Mouse (Mus musculus): ENCODE measurements at regions not wholly inside any gene's neighbourhood (a gene's known extent, or its start where the extent isn't known, plus 50 kb on each side); places are given as distances from the start of the nearest gene placed in this dataset.

GRCm38 (mm10) chr7:64047831-64048230 is 105.8 kb upstream of the Trpm1 start:
- DNase-seq (ENCODE audit: low spot score) (no peak), ATAC-seq (replicated peaks; ENCODE audit: insufficient number of reproducible peaks, low FRiP score, low TSS enrichment, low read depth) (no peak)
- no peak overlapping the region for H3K27ac ChIP-seq (replicated peaks; ENCODE audit: low read depth, low read length)
- no peak overlapping the region for H3K4me3 ChIP-seq (ENCODE audit: low read depth, low read length)
- H3K36me3 ChIP-seq (replicated peaks; ENCODE audit: control insufficient read depth, insufficient read depth, low read depth, low read length): no peaks in the 10 kb centered on the region
- H3K9me3 ChIP-seq (replicated peaks; ENCODE audit: control insufficient read depth, low read length): no peaks in the 10 kb centered on the region
- H3K9ac ChIP-seq (replicated peaks; ENCODE audit: low read length): peak overlapping the region; percentile 78; the same call in 1 of the 2 replicates
- WGBS: 85% methylated on average over 4 of the region's 4 CpGs
- H3K4me1 ChIP-seq (ENCODE audit: control insufficient read depth, insufficient read depth, low read length): no peaks in the 10 kb centered on the region
- no peak overlapping the region for H3K4me2 ChIP-seq (ENCODE audit: low read depth, low read length)
- no peaks in the 10 kb centered on the region for H3K27me3 ChIP-seq (ENCODE audit: control insufficient read depth, insufficient read depth, low read length)

DNA sequence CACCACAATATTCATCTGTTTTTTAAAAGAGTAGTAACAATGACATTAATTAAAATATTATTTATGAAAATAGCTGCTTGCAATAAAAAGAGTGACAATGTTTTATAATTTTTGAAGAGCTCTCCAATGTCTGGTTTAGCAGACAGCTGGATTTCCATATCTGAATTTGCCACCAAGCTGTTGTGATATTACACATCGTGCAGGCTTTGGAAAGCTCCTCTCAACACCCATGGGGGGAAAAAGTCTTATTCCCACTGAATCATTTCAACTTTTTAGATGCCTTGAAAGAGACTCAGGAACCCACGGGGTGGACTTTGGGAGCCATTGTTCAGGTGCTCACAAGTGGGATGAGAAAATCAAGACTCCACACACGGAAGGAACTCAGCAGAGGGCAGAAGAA is 106.6 kb upstream of the Klf13 start:
- Histone ChIP-seq H3K4me2 (ENCODE audit: low read depth, low read length) (no peak overlapping the region), H3K27ac (replicated peaks; ENCODE audit: low read depth, low read length) (no peak overlapping the region), H3K27me3 (ENCODE audit: control insufficient read depth, insufficient read depth, low read length) (no peaks in the 10 kb centered on the region), H3K9me3 (replicated peaks; ENCODE audit: control insufficient read depth, low read length) (peaks cover 3% of the 10 kb centered on the region), H3K9ac (replicated peaks; ENCODE audit: low read length) (no peak overlapping the region), H3K4me1 (ENCODE audit: control insufficient read depth, insufficient read depth, low read length) (no peaks in the 10 kb centered on the region), H3K4me3 (ENCODE audit: low read depth, low read length) (no peak overlapping the region), H3K36me3 (replicated peaks; ENCODE audit: control insufficient read depth, insufficient read depth, low read depth, low read length) (no peaks in the 10 kb centered on the region)
- ATAC-seq (replicated peaks; ENCODE audit: insufficient number of reproducible peaks, low FRiP score, low TSS enrichment, low read depth): no peak
- 87% methylated on average over 3 of the region's 3 CpGs for WGBS
- no peak for DNase-seq (ENCODE audit: low spot score)

DNA sequence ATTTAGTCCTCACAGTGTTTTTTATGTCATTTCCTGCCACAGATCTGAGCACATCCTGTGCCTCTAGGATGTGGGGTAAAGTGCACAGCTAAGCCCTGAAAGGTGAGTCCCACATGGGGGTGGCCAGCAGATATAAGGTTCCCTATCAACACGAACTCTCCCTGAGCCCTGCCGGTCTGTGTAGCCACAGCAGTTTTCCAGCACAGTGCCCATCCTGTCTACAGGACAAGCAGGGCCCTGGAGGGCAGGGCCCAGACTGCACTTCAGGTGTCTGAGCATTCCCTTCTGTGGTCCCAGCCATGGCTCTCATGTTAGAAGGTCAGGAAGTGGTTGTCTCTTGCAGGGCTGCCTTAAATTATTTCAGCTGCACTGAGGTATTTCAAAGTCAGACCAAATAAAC is 104.3 kb upstream of the Klf13 start:
- H3K4me3 ChIP-seq (ENCODE audit: low read depth, low read length): no peak overlapping the region
- H3K9ac ChIP-seq (replicated peaks; ENCODE audit: low read length): no peak overlapping the region
- 38% methylated on average over 2 of the region's 2 CpGs for WGBS
- ATAC-seq (replicated peaks; ENCODE audit: insufficient number of reproducible peaks, low FRiP score, low TSS enrichment, low read depth) (no peak), DNase-seq (ENCODE audit: low spot score) (no peak)
- H3K9me3 ChIP-seq (replicated peaks; ENCODE audit: control insufficient read depth, low read length): peaks cover 3% of the 10 kb centered on the region
- H3K27ac ChIP-seq (replicated peaks; ENCODE audit: low read depth, low read length): no peak overlapping the region
- no peak overlapping the region for H3K4me2 ChIP-seq (ENCODE audit: low read depth, low read length)
- no peaks in the 10 kb centered on the region for H3K27me3 ChIP-seq (ENCODE audit: control insufficient read depth, insufficient read depth, low read length)
- H3K4me1 ChIP-seq (ENCODE audit: control insufficient read depth, insufficient read depth, low read length): no peaks in the 10 kb centered on the region
- H3K36me3 ChIP-seq (replicated peaks; ENCODE audit: control insufficient read depth, insufficient read depth, low read depth, low read length): no peaks in the 10 kb centered on the region

GRCm38 (mm10) chr7:64041303-64041702 is 102.6 kb upstream of the Klf13 start:
- no peak overlapping the region for H3K27ac ChIP-seq (replicated peaks; ENCODE audit: low read depth, low read length)
- ATAC-seq (replicated peaks; ENCODE audit: insufficient number of reproducible peaks, low FRiP score, low TSS enrichment, low read depth): no peak
- H3K4me2 ChIP-seq (ENCODE audit: low read depth, low read length): no peak overlapping the region
- no peak overlapping the region for H3K9ac ChIP-seq (replicated peaks; ENCODE audit: low read length)
- no peaks in the 10 kb centered on the region for H3K27me3 ChIP-seq (ENCODE audit: control insufficient read depth, insufficient read depth, low read length)
- no peak for DNase-seq (ENCODE audit: low spot score)
- H3K9me3 ChIP-seq (replicated peaks; ENCODE audit: control insufficient read depth, low read length): peaks cover 3% of the 10 kb centered on the region
- WGBS: 95% methylated on average over 7 of the region's 7 CpGs
- no peaks in the 10 kb centered on the region for H3K36me3 ChIP-seq (replicated peaks; ENCODE audit: control insufficient read depth, insufficient read depth, low read depth, low read length)
- no peaks in the 10 kb centered on the region for H3K4me1 ChIP-seq (ENCODE audit: control insufficient read depth, insufficient read depth, low read length)
- no peak overlapping the region for H3K4me3 ChIP-seq (ENCODE audit: low read depth, low read length)

DNA sequence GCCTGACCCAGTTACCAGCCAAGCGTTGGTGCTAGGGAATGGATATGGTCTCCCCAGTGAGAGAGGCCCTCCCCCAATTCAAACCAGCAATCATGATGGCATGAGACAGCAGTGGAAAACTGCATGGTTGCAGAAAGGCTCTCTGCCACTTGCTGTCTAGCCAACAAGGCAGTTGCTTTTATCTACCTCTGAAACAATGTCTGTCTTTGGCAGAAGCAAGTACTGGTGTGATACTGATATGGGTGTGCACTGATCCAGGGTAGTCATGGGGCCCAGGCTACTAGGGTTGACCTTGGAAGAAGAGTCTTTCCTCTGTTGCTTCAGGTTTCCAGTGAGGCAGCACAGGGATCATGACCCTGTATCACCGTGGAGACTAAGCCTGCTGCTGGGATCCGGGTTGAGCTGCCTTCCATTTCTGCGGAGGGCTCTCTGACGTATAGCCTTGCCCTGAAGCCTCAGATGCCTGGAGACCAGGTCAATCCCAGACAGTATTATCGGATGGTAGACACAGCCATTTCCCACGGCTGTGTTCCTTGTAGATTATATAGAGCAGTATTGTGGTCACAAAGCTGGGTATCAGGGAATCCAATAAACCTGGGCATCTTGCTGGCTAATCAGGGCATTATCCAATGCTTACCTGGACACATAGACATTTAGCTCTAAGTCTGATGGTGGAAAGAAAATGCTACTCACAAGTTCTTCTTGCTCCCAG is 101.5 kb upstream of the Klf13 start:
- DNase-seq (ENCODE audit: low spot score) (no peak), ATAC-seq (replicated peaks; ENCODE audit: insufficient number of reproducible peaks, low FRiP score, low TSS enrichment, low read depth) (no peak)
- peaks cover 3% of the 10 kb centered on the region for H3K9me3 ChIP-seq (replicated peaks; ENCODE audit: control insufficient read depth, low read length)
- H3K4me3 ChIP-seq (ENCODE audit: low read depth, low read length): no peak overlapping the region
- no peaks in the 10 kb centered on the region for H3K4me1 ChIP-seq (ENCODE audit: control insufficient read depth, insufficient read depth, low read length)
- H3K27me3 ChIP-seq (ENCODE audit: control insufficient read depth, insufficient read depth, low read length): no peaks in the 10 kb centered on the region
- no peaks in the 10 kb centered on the region for H3K36me3 ChIP-seq (replicated peaks; ENCODE audit: control insufficient read depth, insufficient read depth, low read depth, low read length)
- H3K4me2 ChIP-seq (ENCODE audit: low read depth, low read length): no peak overlapping the region
- no peak overlapping the region for H3K27ac ChIP-seq (replicated peaks; ENCODE audit: low read depth, low read length)
- H3K9ac ChIP-seq (replicated peaks; ENCODE audit: low read length): no peak overlapping the region
- WGBS: 82% methylated on average over 7 of the region's 7 CpGs

- Histone ChIP-seq H3K9me3 (replicated peaks; ENCODE audit: control insufficient read depth, low read length) (peaks cover 3% of the 10 kb centered on the region), H3K27me3 (ENCODE audit: control insufficient read depth, insufficient read depth, low read length) (no peaks in the 10 kb centered on the region), H3K4me3 (ENCODE audit: low read depth, low read length) (no peak overlapping the region), H3K27ac (replicated peaks; ENCODE audit: low read depth, low read length) (no peak overlapping the region), H3K36me3 (replicated peaks; ENCODE audit: control insufficient read depth, insufficient read depth, low read depth, low read length) (no peaks in the 10 kb centered on the region), H3K4me1 (ENCODE audit: control insufficient read depth, insufficient read depth, low read length) (no peaks in the 10 kb centered on the region), H3K9ac (replicated peaks; ENCODE audit: low read length) (no peak overlapping the region), H3K4me2 (ENCODE audit: low read depth, low read length) (no peak overlapping the region)
- DNase-seq (ENCODE audit: low spot score): no peak
- 76% methylated on average over 8 of the region's 8 CpGs for WGBS
- no peak for ATAC-seq (replicated peaks; ENCODE audit: insufficient number of reproducible peaks, low FRiP score, low TSS enrichment, low read depth)
Measured at GRCm38 (mm10) chr7:64037701-64038231, 99.1 kb upstream of the Klf13 start.

DNA sequence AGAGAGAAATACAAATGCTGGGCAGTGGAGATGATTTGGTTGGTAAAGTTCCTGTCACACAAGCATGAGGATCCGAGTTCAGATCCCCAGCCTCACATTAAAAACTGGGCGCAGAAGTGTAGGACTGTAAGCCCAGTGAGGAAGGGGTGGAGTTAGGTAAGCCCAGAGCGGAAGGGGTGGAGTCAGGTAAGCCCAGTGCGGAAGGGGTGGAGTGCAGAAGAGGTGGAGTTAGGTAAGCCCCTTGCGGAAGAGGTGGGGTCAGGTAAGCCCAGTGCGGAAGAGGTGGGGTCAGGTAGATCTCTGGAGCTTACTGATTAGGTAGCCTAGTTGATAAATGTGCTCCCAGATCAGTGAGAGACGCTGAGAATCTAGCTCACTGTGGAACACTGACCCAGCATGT is 97.4 kb upstream of the Klf13 start:
- Histone ChIP-seq H3K27ac (replicated peaks; ENCODE audit: low read depth, low read length) (no peak overlapping the region), H3K9me3 (replicated peaks; ENCODE audit: control insufficient read depth, low read length) (peaks cover 1% of the 10 kb centered on the region), H3K4me3 (ENCODE audit: low read depth, low read length) (no peak overlapping the region), H3K9ac (replicated peaks; ENCODE audit: low read length) (no peak overlapping the region), H3K27me3 (ENCODE audit: control insufficient read depth, insufficient read depth, low read length) (no peaks in the 10 kb centered on the region), H3K4me2 (ENCODE audit: low read depth, low read length) (no peak overlapping the region), H3K4me1 (ENCODE audit: control insufficient read depth, insufficient read depth, low read length) (no peaks in the 10 kb centered on the region), H3K36me3 (replicated peaks; ENCODE audit: control insufficient read depth, insufficient read depth, low read depth, low read length) (no peaks in the 10 kb centered on the region)
- ATAC-seq (replicated peaks; ENCODE audit: insufficient number of reproducible peaks, low FRiP score, low TSS enrichment, low read depth) (0 out of 2 replicates have a peak, but pooled peaks have one; percentile 15), DNase-seq (ENCODE audit: low spot score) (no peak)
- 92% methylated on average over 7 of the region's 7 CpGs for WGBS

- Histone ChIP-seq H3K9me3 (replicated peaks; ENCODE audit: control insufficient read depth, low read length) (no peaks in the 10 kb centered on the region), H3K9ac (replicated peaks; ENCODE audit: low read length) (no peak overlapping the region), H3K4me3 (ENCODE audit: low read depth, low read length) (no peak overlapping the region), H3K36me3 (replicated peaks; ENCODE audit: control insufficient read depth, insufficient read depth, low read depth, low read length) (no peaks in the 10 kb centered on the region), H3K4me2 (ENCODE audit: low read depth, low read length) (no peak overlapping the region), H3K27ac (replicated peaks; ENCODE audit: low read depth, low read length) (no peak overlapping the region), H3K4me1 (ENCODE audit: control insufficient read depth, insufficient read depth, low read length) (no peaks in the 10 kb centered on the region), H3K27me3 (ENCODE audit: control insufficient read depth, insufficient read depth, low read length) (no peaks in the 10 kb centered on the region)
- 89% methylated on average over 8 of the region's 8 CpGs for WGBS
- ATAC-seq (replicated peaks; ENCODE audit: insufficient number of reproducible peaks, low FRiP score, low TSS enrichment, low read depth) (no peak), DNase-seq (ENCODE audit: low spot score) (no peak)
Measured at GRCm38 (mm10) chr7:64035025-64035606, 96.4 kb upstream of the Klf13 start.

Data from embryonic facial prominence, embryonic 11.5 days (tissue).